Mouse (Mus musculus) lung, adult 2 months (tissue): Measurements from ENCODE around the gene Dctn5.

Experiments
- CTCF ChIP-seq: fragments of 200-500 bp; IDR thresholded peaks from 2 replicates; pipeline ENCODE4 v1.5.1; 2011; ENCODE audit warnings: mild to moderate bottlenecking, low read length, control low read depth; ENCODE audit not compliant: insufficient read depth
- POLR2A ChIP-seq: fragments of 200-500 bp; IDR thresholded peaks from 2 replicates; pipeline ENCODE4 v1.6.1; 2011; ENCODE audit warnings: low read depth, mild to moderate bottlenecking, control low read depth, low read length, borderline replicate concordance; ENCODE audit errors: extremely low read depth

DNA sequence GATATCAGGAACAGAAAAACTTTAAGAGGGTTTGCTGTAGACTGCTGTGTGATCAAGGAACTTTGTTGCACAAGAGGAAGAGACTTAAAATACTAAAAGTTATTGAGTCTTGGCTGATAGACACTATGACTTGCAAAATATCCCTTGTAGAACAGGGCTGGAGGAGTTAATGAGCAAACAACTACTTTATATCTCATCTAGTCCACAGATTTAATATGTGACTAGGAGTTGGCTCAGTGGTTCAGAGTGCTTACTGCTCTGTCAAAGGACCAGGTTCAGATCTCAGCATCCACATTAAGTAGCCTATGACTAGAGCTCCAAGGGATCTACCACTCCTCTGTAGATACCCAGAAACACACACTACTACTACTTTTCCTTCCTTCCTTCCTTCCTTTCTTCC, 4.2 kb downstream of the Dctn5 start:
- TF ChIP-seq CTCF (no peak), POLR2A (no peak)
